Mouse (Mus musculus) adipocyte (in vitro differentiated cells): ENCODE data around the gene Mitf.

Experiments used
- DNase-seq: peaks from one replicate; pipeline ENCODE4 v3.0.0-alpha.2; 2016; ENCODE audit warnings: low spot score

Mitf gene

DNA sequence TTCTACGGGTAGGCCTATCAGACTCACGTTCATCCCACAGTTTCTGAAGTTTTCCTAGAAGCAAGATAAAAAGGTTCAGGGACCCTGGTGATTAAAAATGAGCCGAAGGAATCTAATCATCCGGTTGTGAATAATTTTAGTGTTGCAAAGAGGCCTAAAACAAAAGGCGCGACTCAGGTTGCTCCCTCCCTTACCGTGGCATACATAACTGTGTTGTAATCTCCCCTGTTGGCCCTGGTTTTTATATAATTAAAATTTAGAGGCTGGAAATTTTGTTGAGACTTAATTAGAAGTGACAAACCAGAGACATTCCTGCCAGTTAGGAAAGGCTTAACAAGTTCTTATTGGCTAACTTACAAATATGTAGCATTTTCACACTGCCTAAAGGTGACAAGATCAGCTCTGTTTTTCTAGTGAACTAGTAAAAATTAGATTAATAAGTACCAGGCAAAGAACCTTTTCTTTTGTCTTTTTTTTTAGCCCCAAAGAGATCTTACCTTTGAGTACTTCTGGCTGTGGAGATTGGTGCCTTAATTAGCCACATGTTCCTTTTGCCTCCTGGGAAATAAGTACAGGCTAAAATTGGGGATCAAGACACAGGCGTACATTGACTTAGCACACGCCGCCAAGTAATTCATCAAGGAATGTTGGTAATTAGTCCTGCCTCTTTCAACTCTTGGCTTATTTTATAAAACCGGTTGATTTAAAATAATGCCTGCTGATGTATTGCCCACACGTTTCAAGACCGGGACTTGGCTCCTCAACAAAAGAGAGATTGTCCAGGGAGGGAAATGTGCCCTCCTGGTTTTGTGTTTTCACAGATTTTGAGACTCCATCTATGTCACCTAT is 143.4 kb downstream of the Mitf start:
- DNase-seq = no peak

DNA sequence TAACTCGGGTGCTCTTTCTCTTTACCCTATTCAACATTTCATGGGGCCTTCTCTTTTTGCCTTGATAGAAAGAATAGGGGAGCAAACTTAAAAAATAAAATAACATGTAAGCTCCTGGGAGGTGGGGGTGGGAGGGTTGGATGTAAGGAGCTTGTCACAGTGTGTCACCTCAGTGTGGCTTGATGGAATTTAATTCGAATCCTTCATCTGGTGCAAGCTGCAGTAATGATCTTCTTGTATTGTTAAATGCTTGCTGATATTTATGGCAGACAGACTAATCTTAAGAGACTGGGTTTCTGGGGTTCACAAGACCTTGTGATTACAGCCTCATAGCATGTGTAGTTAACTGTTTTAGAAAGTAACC is 144.0 kb downstream of the Mitf start:
- no peak for DNase-seq

DNA sequence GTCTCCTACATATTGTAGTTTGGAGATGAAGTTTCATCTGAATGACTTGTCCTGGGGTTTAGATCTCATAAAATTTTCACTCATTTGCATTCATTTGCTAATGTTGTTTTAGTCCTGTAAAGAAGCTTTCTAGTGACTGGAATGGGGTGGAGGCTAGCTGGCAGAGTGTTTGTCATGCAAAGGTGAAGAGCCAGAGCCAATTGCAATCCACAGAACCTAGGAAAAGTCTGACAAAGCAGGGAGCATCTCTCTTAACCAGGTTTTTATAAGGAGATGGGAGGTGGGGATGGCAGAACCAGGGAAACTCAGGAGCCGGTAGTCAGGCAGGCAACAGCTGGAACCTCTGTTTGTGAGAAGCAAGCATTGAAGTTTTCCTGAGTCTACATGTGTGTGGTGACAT is 144.9 kb downstream of the Mitf start:
- DNase-seq = no peak

DNA sequence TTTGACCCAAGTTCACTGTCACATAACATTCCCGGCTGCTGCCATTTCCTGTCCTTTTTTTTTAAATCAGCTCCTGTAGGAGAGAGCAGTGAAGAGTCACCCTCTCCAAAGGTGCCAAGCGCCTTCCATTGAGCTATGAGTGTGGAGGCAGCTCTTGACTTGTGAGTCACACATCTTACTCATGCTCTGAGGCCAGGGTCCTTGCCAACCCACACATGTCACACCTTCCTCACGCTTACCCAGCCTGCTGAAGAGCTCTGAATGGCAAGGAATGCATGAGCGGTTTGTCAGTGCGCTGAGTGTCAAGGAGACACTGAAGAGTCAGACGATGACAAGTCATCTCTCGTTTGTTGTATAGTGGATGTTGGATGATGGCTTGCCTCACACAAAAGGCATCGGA is 146.0 kb downstream of the Mitf start:
- DNase-seq = peak; percentile 6

DNA sequence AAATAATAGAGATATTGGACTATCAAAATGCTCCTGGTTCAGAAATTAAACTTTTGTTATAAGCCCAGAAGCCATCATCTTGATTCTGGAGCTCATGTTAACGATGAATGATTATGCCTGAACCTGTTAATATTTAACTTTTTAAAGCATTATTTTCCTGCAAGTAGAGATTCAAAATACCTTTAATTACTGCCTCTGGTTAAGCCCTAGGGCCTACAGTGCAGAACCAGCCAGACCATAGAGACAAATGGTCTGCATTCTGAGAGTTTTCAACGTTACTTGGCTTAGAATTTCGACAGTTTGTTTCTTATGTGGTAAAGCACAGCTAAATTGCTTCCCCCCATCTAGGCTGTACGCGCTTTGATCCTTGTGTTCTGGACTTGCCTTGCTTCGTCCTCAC is 149.3 kb downstream of the Mitf start:
- no peak for DNase-seq

DNA sequence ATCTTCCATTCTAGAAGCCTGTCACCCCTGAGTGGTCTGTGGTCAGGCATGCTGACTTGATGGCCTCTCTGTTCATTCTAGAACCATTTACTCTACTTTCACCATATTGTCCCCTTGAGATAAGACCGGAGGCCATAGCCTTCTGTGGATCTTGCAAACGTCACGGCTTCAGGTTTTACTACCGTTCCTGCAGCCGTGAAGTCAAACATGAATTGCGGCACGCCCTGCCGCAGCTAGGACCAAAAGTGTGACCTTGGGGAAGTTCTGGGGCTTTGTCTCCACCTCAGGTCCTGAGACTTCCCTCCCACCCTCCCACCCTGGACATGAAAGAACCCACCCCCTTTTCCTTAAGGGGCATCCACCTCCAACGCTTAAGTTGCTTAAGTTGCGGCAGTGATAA is 149.8 kb downstream of the Mitf start:
- no peak for DNase-seq

DNA sequence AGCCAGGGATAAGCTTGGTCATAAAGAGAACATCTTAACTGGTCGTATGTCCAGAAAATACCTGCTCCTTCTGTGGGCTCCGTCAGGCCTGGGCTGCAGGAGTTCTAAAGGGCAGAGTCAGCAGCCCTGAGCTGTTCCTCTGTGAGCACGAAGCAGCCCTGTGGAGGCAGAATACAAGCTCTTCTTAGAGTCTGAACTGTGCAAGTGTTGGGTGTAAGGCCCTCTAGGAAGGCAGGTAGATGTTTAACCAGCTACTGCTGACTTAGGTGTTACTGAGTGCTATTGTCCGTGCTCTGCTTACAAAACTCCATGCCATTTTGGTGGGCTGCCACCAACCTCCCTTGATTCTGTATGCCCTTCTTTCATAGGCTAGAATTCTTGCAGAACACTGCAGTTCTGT is 151.4 kb downstream of the Mitf start:
- no peak for DNase-seq

DNA sequence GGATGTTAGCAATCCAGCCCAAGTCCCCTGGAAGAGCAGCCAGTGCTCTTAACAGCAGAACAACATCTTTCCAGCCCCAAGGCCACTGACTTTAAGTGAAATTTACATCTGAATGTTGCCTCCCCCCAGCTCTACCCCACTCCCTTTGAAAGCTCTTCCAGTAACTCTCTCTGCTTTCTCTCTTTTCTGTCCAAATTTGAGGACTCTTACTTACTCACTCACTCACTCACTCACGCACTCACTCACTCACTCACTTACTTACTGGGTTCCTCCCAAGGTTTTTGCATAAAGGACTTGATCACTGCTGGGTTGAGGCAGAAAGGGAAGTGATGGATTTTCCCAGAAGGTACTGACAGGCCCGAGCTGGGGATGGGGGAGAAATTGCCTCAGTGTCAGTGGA is 154.9 kb downstream of the Mitf start:
- DNase-seq = no peak

DNA sequence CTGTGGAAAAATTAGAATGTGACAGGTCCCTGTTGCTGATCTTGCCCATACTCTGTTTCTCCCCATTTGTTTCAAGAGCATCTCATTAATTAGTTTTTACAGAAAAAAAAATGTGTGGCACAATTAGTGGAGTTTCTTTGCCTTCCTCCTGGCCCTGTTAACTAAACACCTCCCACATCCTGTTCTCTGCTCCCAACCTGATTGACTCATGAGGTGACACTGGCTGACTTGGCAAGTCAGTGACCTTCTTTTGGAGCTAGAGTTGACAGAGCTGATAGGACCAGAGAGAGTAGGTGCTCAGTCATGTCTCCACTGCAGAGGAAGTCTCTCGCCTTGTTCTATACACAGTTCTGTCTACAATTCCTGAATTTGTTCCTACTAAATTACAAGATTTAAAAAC is 155.5 kb downstream of the Mitf start:
- no peak for DNase-seq

DNA sequence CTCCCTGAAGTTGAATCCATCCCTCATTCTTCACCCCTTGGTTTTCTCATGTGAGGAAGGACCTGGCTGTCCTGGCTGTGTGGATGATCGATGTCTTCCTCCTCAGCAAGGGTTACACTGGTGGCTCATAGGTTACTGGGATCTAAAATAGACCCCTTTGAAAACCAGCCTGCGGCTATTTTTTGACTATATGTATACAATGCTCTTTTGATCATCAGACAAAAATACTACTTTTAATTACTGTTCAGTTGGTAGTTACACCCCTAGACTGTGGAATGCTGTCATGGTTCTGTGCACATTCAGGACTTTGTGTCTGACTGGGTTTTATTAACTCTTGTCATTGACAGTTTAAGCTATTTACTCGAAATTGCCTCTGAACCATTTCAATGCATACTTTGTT is 157.9 kb downstream of the Mitf start:
- DNase-seq = no peak

DNA sequence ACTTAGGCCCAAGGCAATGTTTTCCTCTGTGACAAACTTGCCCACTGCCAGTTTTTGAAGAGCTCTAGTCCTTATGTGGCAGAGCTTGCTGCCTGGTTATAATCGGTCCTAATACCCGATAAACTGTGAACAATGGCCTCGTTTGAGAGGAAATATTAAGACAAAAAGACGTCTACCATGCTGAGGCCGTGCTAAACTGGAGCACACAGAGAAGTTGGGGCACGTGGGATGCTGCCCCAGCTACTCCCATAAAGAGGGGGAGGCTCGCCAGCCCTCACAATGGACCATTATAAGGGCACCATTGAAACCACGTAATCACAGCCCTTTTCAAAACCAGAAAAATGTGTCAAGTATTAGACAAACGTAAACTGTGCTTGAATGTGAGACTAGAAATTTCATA is 174.8 kb downstream of the Mitf start:
- no peak for DNase-seq

DNA sequence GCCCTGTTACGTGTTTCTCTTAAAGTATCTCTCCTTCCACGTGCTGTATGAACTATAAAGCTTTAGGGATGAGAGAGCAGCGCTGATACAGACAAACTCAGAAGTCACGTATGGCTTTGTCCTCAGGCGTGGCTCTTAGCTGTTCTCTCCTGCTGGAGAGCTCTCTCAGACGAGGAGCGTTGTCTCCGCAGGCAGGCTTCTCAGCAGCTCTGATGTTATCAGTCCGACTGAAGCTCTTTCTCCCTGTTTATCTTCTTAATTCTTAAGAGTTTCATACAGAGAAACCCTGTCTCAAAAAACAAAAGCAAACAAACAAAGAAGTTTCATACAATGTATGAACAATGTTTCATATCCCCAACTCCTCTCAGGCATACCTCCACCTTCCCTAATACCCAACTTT is 178.8 kb downstream of the Mitf start:
- no peak for DNase-seq

DNA sequence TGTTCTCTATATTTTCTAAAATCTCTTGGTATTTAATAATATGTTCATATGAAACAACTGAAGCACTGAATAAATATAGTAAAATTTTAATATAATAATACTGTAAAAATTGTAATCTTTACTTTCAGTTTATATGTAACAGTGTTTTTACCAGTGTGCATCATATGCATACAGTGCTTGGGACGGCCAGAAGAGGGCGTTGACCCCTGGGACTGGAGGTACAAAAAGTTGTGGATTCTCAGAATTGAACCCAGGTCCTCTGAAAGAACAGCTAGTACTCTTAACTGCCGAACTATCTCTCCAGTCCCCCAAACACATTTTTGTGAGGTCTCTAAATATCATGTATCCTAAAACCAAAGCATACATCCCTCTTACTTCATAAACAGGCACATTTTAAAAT is 179.6 kb downstream of the Mitf start:
- no peak for DNase-seq

DNA sequence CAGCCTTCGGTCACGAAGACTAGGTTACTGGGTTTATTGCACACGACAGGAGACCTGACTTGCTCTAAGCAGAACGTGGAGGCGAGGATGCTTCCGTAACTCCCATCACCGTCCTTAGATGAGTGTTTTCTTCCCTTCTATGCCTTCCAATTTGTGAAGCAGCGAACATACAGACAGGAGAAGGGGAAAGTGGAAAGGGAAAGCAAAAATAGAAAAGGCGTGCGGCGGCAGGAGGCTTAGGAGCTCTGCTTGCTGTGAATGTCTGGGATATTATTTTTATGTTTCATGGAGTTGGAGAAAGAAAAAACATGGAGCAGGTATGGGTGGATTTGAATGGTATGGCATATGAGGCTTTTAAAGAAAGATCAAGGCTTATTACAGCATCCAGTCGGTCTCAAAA is 186.7 kb downstream of the Mitf start:
- no peak for DNase-seq

DNA sequence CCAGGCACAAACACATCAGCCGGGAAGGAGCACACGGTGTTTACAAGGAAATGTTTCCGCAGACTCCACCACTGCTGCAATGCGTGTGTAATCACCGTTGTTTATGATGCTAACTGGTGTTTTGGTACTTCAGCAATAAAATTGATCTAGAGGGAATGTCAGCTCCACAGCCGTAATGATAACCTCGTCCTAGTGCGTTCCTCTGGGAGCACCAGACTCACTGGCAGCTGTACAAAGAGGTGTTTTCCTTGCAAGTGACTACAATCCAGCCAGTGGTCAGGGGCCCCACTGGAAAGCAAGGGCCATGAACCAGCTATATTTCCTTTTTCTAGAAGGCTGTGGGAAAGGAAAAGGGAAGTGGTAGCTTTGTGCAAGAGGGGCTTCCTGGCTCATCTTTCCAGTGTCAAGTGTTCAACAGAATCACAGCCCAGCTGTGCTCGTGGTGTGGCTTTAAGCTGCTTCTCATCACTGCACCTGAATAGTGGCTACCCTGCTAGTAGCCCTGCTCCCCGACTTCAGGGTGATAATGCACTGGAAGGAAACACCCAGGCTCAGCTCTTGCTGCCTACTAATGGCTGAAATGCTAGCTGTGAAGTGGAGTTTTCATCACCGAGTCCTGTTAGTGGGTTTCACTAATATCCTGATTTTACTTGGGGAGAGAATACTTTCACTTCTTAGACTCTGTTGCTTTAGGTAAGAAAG is 188.9 kb downstream of the Mitf start:
- DNase-seq = no peak

DNA sequence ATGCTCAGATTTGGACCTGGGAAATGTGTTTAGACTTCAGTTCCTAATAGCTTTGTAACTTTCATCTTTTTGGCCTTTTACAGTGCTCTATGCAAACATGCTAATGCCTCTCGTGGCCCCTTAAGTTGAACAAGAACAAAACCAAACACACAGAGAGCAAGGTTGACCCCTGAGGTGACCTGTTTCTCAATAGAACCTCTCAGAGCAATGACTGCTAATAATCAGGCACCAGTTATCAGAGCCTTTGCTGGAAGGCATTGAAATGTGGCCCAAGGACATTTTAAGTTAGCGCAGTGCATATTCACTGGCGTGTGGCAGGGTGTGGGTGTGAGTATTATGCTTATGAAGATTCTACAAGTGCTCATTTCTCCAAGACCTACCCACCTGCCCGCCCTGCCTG is 194.7 kb downstream of the Mitf start:
- no peak for DNase-seq

DNA sequence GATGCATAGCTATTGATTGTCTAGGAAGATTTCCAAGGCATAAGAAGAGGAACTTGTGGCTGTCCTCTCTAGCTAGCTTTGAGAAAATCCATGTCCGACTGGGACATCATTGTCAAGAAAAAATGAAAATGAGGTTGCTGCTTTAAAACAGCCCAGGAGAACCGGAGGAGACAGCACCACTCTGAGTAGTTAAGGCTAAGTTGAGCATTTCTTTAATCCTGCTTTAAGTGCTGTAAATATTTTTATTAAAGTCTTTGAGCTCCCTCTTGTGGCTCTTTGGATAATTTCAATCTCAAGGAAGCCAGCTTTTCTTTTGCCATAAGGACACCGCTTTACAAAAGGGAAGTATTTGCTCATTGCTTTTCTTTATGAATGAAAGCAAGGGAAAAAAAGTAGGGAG is 196.3 kb downstream of the Mitf start:
- DNase-seq = peak; percentile 73

DNA sequence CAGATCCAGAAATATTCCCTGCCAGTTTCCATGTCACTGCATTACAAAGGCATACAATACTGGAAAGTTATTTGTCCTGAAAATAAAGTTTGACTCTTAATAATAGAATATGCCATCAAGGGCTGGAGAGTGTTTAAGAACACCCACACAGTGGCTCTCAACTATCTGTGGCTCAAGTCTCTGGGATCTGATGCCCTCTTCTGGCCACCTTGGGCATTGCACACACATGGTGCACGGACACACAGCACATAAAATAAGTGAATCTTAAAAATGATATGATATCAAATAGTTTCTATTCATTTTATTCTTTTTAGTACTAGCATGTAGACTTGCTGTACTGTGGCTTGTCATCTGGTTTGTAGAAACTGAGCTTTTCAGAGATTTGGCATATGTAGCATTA is 198.7 kb downstream of the Mitf start:
- DNase-seq = peak; percentile 17

DNA sequence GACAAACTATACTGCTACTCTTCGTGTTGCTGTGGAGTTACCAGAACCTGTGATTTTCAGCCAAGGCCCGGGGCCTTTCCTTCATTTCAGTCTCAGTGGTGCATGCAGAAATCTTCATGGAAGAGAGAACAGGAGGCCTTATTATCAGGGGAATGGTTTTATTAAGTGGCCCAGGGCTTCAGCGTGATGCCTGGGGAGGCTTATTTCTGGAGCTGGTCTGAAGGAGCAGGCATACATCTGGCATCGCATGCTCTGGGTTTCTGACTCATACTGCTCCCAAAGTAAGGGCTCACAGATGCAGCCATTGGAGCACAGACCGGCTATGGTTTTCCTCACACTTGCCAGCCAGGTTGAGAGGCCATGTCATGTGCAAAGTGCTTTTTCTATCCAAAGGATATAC is 208.2 kb downstream of the Mitf start:
- DNase-seq = no peak

DNA sequence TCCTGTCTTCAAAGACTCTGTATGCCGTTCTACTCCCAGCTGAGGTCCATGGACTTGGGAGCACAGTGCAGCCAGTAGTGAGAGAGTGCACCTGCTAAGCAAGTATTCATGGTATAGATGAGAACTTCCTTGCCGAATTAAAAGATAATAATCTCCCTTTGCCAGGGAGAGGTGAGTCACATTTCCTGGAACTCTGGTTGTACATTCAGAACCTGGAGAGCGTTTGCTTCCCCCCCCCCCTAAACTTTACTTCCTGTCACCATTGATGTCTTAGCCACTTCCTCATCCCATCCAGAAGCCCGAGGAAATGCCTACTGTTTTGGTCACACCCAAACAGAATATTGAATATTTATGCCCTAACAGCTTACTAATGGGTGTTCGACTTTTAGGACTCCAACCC is 209.0 kb downstream of the Mitf start:
- DNase-seq = no peak

DNA sequence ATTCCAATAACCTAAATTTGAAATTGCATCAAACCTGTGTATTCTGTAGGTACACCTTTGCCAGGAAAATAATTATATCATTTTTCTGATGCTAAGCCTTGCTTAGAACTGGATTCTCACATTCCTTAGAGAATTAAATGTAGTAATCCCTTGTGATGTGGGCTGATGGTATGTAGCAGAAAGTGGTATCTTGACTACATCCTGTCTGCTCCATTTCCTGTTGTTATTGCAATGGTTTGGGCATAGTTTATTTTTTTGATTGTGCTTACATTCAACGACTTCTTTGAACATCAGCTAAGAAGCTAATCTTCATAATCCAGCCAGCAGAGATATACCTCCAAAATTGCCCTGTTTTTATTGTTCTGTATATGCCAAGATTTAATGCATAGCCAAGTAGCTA is 217.0 kb downstream of the Mitf start:
- no peak for DNase-seq

DNA sequence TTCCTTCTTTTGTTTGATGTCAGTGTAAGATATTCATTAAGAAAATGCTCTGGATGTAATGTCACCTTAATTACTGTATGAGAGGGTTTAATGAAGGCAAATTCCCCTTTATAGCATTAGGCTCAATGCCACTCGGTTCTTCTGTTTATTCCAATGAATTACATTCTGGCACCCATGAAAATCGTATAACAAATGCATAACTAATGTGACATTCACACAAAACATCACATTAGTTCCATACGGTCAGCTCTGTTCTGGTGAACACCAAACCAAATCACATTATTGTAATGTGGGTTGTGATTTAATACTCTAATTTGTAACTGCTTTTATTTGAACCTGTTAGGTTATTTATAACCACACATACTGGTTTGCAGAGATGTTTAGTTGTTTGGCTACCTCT is 231.7 kb downstream of the Mitf start:
- no peak for DNase-seq

DNA sequence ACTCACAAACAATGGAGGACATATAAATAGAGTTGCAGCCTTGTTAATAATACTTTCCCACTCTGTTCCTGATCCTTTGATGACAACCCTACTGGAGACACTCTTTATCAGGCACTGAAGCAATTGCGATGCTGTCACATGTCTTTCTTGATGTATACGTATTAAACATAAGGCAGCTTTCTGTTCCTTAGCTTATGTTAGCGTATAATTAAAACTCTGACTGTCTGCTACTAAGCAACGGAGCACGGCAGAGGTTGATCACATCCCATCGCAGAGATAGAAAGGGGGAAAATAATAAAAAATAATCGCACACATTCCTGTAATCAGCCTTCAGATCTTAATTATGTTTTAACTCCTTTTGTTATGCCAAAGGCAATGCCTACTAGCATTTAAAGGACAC is 234.9 kb downstream of the Mitf start:
- no peak for DNase-seq
